ENCODE assay signal across 25 mouse cellular contexts in genomic region chr13:51162246-51162645, GRCm38 (mm10). TPM values are rescaled to one million over a fixed set of nuclear protein-coding genes. Genes with fewer than 3 reads are reported as not detected.
DNase-seq lines count a peak whose midpoint lies in the region; TF ChIP-seq lines count a peak whose summit lies in the region.
"Had no signal": no experiment of that assay in that cellular context is flagged by ENCODE, and none has a peak within 500 bp of the region (broad histone marks: within the 10 kb centered on the region; RNA-seq: fewer than 3 reads in every experiment).

No protein-coding gene starts in this region.

- TF ChIP-seq POLR2A in kidney, adult 2 months (IDR thresholded peaks at IDR 0.05; ENCODE audit: low read depth, low read length), result no peak

- no peaks in the 10 kb centered on the region for H3K36me3 ChIP-seq in kidney, adult 2 months (ENCODE audit: control insufficient read depth, insufficient read depth, low read length)
- H3K36me3 ChIP-seq: liver, embryonic 15.5 days had no signal

- DNase-seq in frontal cortex, postnatal 36 days (ENCODE audit: low spot score in 2 of 2), result peak; percentile 19 to 37
- no peak for DNase-seq in frontal cortex, postnatal 14 days (ENCODE audit: low spot score in 2 of 2)
- peak; percentile 20 to 71 for DNase-seq in left cerebral cortex, postnatal 25 days (ENCODE audit: low spot score in 2 of 2)
- no peak for DNase-seq in left cerebral cortex, adult 8-10 months (ENCODE audit: low spot score in 2 of 2)
- DNase-seq in spleen, postnatal 36 days (ENCODE audit: low spot score in 2 of 2), result peak; percentile 12 to 30
- no peak for DNase-seq in spleen, postnatal 10 days (ENCODE audit: low spot score in 2 of 2)
- DNase-seq in kidney, adult 2 months, result no peak
- DNase-seq: adrenal gland, postnatal 25 days; cerebellum, adult 9-11 months; forebrain, postnatal 0 days; gastrocnemius, postnatal 14 days; heart, adult 11 months; heart, postnatal 10 days; kidney, adult 11 months; layer of hippocampus, adult 9-11 months; liver; retina, postnatal 1 day; right cerebral cortex, postnatal 4 days had no signal

- H3K4me3 ChIP-seq in kidney, adult 2 months (ENCODE audit: insufficient read depth, low read depth, low read length), result no peak overlapping the region
- H3K4me3 ChIP-seq: heart, embryonic 12.5 days; hindbrain, embryonic 10.5 days; liver, embryonic 15.5 days; midbrain, embryonic 13.5 days had no signal

- intact Hi-C loops in left cerebral cortex, postnatal 25 days (cut with DNase I), result no loop called here

- H3K27ac ChIP-seq in kidney, adult 2 months (ENCODE audit: insufficient read depth, low read depth, low read length), result no peak overlapping the region
- H3K27ac ChIP-seq: hindbrain, embryonic 10.5 days; liver, embryonic 15.5 days; midbrain, embryonic 13.5 days; stomach, postnatal 0 days had no signal

- no peak for TF ChIP-seq CTCF in kidney, adult 2 months (conservative IDR thresholded peaks at IDR 0.05; ENCODE audit: insufficient read depth, insufficient read length, low read depth, low read length)

- H3K4me1 ChIP-seq in kidney, adult 2 months (ENCODE audit: control insufficient read depth, insufficient read depth, low read length), result no peaks in the 10 kb centered on the region
- H3K4me1 ChIP-seq: hindbrain, embryonic 10.5 days; liver, embryonic 15.5 days; midbrain, embryonic 13.5 days had no signal

- H3K27me3 ChIP-seq in kidney, adult 2 months (replicated peaks; ENCODE audit: control insufficient read depth, insufficient read depth, low read length), result no peaks in the 10 kb centered on the region
- H3K27me3 ChIP-seq: heart, embryonic 12.5 days; liver, embryonic 15.5 days; midbrain, embryonic 13.5 days had no signal

- 71% methylated on average over 6 of the region's 6 CpGs for WGBS in kidney, adult 2 months

RNA-seq across cellular contexts. Expression of gene Nxnl2, which starts 8.6 kb away (rescaled TPM):
- under 1 TPM; 0.30 to 0.41 TPM for total RNA-seq in left cerebral cortex, postnatal 25 days (2021)
- 1 to 10 TPM in 1 of 4 experiments, not detected in 3; 1.1 TPM for total RNA-seq in left cerebral cortex, adult 8-10 months (2022)
- polyA plus RNA-seq in kidney, adult 2 months (2012; rRNA removed), result 0.53 and 0.69 TPM in 2 replicates
- total RNA-seq: common myeloid progenitor, adult 5-6 weeks; megakaryocyte progenitor cell, adult 5-6 weeks had no signal

Comparison
In these comparisons a context has a peak if more than half of its experiments do, and no peak if none do; other contexts are left out.
1. DNase-seq: peak in frontal cortex, postnatal 36 days (2 of 2), left cerebral cortex, postnatal 25 days (2 of 2) and spleen, postnatal 36 days (2 of 2); none in frontal cortex, postnatal 14 days (0 of 2), left cerebral cortex, adult 8-10 months (0 of 2), spleen, postnatal 10 days (0 of 2) and kidney, adult 2 months (single experiment).